Mouse (Mus musculus): ENCODE measurements at regions not wholly inside any gene's neighbourhood (a gene's known extent, or its start where the extent isn't known, plus 50 kb on each side); places are given as distances from the start of the nearest gene placed in this dataset.

DNA sequence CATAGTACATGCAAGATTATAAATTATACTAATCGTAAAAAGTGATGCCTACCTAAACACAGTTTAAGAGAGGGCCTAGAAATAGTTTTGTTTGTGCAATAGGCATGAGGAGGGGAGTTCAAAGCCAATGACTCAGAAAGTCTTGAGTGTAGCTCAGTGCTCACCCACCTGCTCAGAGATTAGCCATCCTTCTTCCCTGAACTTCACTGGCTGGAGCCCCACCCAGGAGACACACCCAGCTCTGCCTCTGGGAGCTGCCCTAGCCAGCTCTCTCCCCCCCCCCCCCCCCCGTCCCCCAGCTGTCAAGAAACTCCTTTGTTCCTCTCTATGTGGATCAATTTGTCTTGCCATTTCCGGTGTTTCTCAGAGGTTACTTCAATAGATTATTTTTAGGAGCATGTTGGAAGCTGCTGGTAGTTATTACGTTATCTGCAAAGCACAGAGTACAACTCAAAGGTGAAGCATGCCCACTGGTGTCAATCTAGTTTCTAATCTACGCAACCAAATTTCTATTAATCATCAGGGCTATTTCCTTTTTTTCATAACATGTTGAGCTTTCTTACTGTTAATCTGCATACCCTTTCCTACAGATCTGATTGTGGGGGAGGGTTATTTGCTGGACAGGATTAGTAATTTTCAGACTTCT lies 68.3 kb upstream of the Nrip1 start:
- DNase-seq: no peak

DNA sequence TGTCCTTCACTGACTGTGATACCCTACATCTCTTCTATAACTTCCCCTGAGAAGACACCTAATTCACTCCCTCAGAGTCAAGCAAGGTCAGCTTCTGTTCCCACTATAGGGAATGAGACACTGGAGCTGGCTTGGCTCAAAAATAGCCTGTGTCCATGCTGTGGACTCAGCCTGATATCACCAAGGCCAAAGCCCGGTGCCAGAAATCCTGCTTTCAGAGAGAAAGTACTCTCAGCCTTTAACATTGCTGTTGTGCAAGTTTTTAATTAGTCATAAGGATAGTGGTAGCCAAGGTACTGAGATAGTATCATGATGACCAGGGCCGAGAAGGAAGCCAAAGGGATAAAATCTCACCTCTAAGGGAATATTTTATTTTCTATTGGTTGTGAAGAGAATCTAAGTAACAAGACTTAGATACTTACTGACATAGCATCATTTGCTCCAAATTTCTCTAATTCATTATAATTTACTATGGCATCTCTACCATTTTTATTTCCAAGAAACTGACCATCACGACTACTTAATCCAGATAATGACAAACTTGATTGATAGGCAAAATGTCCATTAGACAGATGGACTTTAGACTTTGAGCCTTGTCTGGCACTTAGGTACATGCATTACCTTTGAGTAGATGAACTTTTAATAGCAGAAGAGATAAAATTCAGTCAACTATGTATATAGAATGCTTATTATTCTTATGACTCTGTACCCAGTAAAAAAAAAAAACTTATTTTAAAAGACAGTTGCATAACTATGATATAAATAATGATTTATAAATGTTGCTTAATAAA lies 64.7 kb upstream of the Nrip1 start:
- DNase-seq: no peak

DNA sequence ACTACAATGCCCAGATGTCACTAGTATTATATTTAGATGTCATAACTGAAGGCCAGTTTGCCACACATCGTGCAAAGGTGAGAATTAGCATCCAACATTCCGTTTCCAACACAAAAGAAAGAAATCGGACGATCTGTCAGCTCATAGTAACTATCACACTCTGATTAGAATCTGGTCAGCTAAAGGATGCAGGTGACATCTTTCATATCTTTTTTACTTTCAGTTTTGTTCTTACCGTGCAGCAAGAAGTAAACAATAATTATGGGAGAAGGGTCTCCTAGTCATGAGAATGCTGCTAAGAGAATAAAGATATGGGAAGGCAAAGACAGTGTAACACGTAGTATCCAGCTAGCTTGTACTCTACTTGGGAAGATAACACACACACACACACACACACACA lies 62.7 kb upstream of the Nrip1 start:
- no peak for DNase-seq

DNA sequence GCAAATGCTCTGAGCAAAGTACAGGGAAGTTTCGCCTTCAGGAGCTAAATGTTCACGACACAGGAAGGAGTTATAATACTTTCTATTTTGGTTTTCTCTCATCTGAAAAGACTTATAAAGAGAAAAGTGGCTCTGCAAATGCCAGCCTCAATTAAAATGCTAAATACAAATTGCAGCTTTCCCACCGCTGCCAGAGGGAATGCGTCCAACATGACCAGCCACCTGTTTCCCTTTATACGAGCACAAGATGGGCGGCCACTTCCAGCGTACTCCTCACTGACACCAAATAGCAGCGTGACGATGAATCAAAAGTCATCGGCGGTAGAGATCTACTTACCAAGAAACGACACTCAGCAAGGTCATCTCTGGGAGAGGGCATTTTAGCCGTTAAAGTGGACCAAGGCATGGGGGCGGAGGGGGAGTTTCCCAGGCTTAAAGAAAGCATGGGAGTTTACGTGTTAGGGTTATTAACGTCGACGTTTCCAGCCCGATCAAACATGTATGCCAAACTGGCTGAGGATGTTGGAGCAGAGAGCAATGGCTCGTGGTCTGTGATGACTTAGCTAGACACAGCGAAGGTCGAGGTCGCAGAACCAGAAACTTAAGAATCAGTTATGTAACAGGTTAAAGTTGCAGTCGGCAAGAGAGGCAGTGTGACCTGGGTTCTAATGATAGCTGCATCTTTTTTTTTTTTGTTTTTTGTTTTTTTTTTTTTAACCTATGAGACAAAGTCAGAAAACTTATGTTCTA lies 59.6 kb upstream of the Nrip1 start:
- no peak for DNase-seq

DNA sequence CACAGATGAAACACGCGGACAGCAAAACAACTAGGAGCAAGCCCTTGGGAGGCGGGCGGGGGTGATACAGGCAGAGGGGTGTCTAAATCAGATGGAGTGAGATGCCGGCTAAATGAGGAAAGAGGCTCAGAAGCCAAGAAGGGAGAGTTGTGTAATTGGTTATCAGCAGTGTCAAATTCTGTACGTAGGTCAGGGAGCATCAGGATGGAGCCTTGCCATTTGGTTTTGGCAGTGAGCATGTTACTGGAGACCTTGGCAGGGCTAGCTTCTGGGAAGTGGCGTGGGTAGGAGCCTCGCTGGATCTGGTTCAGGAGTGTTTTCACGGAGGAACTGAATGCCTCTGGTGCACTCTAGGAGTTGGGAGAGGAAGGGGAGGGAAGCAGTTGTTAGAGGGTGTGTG lies 58.7 kb upstream of the Nrip1 start:
- peak; percentile 43 for DNase-seq

DNA sequence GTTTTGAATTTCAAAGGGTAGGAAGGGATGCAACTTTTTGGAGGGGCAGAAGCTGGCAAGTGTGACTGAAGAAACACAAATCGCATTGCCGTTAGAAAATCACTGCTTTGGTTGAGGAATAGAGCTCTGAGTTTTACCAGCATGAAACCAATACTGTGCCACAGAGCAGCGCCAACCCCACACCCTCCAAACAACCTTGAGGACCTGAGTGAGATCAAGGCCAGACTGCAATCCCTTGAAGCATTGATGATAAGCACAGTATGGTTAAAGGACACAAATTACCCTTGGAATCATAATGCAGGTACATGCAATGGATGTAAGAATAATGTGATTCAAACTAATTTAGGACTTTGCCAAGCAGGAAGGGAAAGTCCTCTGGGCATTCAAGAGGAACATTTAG lies 55.5 kb upstream of the Nrip1 start:
- no peak for DNase-seq

DNA sequence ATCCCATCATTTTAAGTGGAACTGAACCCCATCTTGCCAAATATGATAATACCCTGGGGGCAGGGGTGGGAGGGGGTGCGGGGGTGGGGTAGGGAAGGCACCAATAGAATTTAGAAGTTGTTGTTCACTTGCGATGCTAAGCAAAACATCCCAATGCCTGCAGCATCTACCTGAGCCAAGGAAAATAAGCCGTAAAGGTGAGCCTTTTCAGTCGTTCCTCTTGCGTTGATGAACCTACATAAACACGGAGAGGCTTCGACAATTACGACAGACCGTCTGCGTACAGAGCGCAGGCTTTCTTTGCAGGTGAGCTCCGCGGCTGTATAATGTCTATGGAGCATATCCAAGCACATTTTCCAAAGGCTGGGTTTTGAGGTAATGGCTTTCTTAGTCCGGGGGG lies 50.3 kb upstream of the Nrip1 start:
- DNase-seq: no peak

Measured in lung, postnatal 10 days (tissue).